In genomic region chr4:32142198-32142597, GRCm38 (mm10) we compare ENCODE assay signal across 13 mouse cellular contexts.
"Had no signal": no experiment of that assay in that cellular context is flagged by ENCODE, and none has a peak within 500 bp of the region (broad histone marks: within the 10 kb centered on the region; RNA-seq: fewer than 3 reads in every experiment).

No protein-coding gene starts in this region.

- DNase-seq: kidney, postnatal 36 days; layer of hippocampus, adult 9-11 months; layer of hippocampus, postnatal 36 days; lung, adult 2 months; lung, postnatal 36 days; right cerebral cortex, postnatal 14 days; thymus, adult 2 months; thymus, postnatal 25 days had no signal

- H3K27me3 ChIP-seq: limb, embryonic 13.5 days; midbrain, embryonic 13.5 days; stomach, embryonic 15.5 days had no signal

- H3K4me1 ChIP-seq: stomach, embryonic 15.5 days had no signal

- H3K4me2 ChIP-seq: limb, embryonic 13.5 days; midbrain, embryonic 13.5 days; stomach, embryonic 15.5 days had no signal

- H3K9me3 ChIP-seq: limb, embryonic 13.5 days; midbrain, embryonic 13.5 days; stomach, embryonic 15.5 days had no signal

- ATAC-seq: lung, postnatal 0 days; midbrain, embryonic 13.5 days had no signal

- H3K27ac ChIP-seq: limb, embryonic 13.5 days; liver, embryonic 14.5 days; midbrain, embryonic 13.5 days; stomach, embryonic 15.5 days had no signal

- H3K4me3 ChIP-seq: limb, embryonic 13.5 days; midbrain, embryonic 13.5 days; stomach, embryonic 15.5 days had no signal

- H3K36me3 ChIP-seq: limb, embryonic 13.5 days; midbrain, embryonic 13.5 days; stomach, embryonic 15.5 days had no signal

- H3K9ac ChIP-seq: limb, embryonic 13.5 days; liver, embryonic 14.5 days; midbrain, embryonic 13.5 days; stomach, embryonic 15.5 days had no signal
